Mouse (Mus musculus) c-Kit-negative CD71-positive TER-119-positive erythroid progenitor cells, embryonic 14.5 days (primary cell): ENCODE data around the gene Prkn.

Source experiments
- DNase-seq: peaks from one replicate; pipeline ENCODE4 v3.0.0-alpha.2; 2013; ENCODE audit warnings: low read depth, low spot score

Prkn gene

DNA sequence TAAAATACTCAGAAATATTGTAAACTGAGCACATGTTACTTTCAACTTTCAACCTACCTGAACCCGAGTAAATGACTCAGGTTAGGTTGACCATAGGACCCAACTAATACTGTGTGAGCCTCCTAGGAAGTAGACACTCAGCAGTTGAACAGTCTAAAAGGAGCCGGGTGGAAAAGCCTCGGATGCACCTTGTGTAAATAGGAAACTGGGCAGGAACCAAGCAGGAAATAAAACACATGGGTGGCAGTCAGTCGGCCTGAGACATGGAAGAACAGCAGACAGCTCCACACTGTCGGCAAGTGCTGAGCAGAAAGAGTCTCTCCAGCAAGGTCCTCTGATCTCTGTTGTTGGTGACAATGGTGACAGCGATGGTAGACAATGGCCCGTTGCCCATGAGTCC lies 676.0 kb downstream of the Prkn start:
- DNase-seq, result no peak

DNA sequence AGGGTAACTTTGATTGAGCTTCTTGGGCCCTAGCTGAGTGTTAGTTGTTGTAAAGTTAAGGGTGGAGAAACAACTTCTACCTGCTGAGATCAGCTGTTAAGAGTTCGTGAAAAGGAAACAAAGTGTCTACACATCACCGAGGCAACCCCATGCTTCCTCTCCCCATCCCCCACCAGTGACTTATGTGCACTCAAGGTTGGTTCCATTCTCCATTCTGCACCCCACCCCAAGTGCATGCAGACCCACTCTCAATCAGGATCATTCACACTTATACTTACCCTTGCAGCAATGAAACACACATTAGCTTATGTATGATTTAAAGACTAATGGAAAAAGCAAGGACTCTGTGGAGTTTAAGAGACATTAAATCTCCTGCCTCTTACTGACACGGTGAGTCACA lies 691.9 kb downstream of the Prkn start:
- no peak for DNase-seq

DNA sequence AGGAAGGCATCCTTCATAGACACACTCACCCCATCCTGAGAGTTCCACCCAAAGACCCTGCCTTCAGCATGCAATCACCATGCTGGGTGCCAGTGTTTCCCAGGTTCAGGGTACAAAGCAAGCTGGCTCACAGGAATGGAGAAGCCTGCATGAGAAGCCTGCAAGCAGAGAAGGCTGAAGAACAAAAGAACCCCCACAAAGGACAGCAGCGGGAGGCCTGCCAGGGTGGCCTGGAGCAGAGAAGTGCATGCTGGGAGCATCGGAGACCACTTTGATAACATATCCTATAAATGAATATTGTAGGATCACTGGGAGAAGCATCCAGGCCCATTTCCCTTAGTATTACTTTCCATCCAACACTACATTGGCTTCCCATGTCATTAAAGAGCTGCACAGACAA lies 692.6 kb downstream of the Prkn start:
- no peak for DNase-seq

DNA sequence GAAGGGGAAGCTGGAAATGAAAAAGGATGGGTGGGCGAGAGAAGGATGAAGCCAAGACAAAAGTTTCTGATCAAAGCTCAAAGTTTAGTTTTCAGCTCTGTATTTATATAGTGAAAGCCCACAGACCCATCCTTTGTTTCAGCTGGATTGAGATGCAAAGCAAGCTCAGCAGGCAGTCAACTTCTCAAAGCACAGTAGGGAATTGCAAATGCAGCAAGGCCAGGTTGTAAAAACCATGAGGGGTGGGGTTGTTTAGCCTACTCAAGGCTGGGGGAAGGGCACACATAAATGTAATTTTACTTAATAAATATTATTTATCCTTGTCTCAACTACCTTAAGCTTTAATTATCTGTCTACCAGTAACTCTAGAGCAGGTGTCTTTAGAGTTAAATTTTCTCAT lies 693.7 kb downstream of the Prkn start:
- DNase-seq, result no peak

DNA sequence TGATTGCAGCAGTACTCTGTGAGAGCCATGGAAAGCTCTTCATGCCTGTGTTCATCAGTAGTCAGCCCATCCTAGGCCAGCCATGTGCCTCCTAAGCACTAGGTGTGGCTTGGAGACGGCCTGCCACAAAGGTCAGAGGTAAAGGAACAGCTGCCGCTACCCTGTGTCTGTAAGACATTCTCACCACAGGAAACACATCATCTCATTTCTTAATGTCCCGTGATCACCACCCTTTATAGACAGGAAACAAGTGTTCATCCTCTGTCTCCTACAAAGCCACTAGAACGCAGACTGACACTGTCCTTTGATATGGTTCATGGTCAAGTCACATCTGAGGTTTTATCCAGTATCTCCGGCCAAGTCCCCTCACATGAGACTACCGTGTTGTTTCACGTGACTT lies 698.6 kb downstream of the Prkn start:
- DNase-seq, result no peak

DNA sequence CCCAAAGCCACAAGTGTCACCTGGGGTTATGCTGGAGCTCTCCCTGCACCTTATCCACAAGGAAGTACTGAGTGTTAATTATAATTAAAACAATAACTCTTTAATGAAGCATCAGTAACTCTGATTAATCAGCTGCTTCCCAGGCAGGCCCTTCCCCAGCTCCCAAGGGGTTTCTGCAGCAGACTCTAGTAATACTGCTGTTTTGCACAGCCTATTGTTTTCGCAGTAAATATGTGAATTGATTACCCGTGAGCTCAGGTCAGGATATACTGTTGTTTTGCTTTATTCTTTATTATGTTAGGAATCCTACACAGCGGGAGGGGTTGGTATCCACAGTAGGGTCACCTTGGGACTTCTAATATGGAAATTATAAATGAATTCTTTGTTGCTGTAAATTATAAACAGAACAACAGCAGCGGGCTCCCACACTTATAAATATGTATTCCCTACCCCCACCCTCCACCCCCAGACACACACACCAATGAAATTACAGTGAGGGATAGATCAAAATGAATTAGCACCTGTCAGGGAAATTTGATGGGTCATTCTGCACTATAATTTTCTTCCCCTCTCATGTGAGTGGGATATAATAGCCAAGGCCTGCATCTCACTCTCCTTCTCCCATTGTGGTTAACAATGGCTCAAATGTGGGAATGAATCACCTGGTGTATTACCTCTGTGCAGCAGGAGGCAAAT lies 701.9 kb downstream of the Prkn start:
- DNase-seq, result no peak

DNA sequence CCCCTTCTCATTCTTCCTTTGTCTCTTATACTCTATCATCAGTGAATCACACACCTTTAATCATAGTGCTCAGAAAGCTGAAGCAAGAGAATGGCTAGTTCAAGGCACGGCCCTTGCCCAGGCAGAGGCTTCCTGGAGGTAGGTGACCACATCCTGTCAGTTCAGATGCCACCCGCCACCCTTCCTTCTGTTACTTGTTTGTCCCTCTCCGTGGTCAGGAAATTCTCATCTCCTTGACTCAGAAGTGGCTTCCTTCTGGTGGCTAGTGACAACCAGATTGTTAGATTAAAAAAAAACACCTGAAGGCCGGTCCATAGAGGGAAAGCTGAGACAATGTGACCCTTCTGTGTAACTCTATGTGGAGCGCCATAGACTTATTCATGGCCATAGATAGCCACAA lies 710.4 kb downstream of the Prkn start:
- DNase-seq, result no peak

DNA sequence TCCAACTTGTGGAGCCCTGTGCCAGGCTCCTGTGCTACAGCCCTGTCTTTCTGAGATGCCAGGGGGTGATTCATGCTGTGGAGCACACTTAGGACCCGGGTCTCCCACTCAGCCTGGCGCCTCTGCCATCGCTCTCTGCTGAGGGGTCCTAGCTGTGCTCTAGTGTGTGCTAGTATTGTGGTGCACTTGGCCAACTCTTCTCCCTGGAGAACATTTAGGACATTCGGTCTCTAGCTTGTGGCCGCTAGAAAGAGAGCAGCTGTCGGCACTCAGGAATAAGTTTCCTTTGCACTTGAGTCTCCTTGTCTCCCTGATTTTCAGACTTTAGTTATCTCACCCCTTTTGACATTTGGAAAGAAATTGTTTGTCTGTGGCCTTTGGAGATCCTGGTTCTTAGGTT lies 725.5 kb downstream of the Prkn start:
- no peak for DNase-seq

DNA sequence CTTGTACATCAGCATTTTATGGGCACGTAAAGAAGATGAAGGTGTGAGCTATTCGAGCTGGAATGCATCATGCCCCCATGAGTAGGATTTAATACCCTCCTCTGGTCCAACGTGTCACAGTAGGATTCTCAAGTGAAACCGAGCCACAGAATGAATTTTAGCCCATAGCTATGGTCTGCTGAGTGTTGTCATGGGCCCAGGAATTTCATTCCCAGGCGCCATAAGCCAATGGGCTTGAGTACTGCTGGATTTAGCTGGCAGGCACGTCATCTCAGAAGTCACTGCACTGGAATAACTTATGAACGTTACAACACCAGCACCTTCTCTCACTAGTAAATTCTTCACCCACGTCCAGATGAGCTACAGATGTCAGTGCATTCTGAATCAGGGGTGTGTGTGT lies 730.2 kb downstream of the Prkn start:
- DNase-seq, result no peak

DNA sequence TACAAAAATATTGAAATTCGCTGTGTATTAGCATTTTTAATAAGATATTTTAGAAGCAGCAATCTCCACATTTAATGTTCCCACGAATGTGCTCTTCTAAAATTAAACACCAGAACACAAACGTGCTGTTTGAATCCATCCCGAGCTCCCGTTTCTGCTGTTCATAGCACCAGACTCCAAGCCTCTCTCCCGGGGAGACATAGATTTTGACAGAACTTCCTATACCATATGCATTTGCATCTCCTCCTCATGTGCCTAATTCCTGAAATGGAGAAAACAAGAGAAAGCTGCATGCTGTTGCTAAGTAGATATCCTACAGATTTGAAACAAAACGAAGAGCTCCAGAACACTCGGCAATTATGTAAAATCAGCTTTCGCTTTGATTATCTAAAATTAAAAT lies 733.5 kb downstream of the Prkn start:
- DNase-seq, result no peak

DNA sequence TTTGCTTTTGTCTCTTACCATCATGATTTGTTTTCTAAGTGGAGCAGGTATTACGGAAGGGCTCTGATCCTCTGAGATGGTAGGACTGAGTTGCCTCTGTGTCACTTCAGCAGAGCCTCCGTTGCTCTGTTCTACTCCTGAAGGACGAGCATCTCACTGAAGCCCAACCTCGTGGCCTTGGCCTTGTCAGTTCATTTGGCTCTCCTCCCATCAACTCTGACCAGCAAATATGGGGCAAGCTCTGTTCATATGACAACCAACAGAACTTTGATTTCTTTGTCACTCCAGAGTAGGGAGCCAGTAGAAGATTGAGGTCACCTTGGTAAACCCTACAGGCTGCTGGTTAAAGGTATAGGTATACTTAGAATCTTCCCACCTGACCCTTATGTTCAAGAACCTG lies 745.3 kb downstream of the Prkn start:
- DNase-seq, result no peak

DNA sequence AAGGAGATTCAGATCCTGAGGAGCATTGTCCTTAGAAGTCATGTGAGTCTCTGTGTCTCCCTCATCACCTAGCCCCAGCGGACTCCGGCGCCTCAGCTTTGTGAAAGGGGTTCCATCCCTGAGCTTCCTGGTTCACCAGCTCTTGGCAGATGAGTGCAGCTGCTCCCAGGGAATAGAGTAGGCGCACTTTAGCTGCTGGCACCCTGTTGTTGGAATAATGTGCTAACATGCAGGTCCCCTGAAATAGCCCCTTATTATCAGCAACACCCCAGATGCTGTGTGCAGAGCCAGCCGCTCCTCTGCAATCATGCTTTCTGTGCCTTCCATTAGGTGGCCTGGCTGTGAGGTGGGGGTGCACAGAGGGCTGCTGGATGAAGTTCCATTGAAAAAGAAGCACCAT lies 767.7 kb downstream of the Prkn start:
- no peak for DNase-seq

DNA sequence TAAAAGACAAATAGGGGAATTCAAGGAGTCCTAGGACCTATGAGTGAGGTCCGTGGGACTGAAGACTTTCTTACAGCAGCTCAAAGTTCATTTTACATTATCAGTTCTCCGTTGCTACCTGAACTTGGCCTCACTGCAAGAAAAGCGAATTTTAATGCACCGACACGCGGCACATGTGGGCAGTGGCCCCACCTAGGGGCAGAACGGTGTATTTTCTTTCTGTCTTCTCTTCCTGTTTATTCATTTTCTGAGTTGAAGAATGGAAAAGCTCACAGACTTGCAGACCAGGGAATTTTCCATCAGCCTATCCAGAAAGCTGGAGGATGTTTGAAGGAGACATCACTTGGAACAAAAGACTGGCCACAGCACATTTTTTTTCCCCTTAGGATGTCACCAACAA lies 771.3 kb downstream of the Prkn start:
- DNase-seq, result no peak

DNA sequence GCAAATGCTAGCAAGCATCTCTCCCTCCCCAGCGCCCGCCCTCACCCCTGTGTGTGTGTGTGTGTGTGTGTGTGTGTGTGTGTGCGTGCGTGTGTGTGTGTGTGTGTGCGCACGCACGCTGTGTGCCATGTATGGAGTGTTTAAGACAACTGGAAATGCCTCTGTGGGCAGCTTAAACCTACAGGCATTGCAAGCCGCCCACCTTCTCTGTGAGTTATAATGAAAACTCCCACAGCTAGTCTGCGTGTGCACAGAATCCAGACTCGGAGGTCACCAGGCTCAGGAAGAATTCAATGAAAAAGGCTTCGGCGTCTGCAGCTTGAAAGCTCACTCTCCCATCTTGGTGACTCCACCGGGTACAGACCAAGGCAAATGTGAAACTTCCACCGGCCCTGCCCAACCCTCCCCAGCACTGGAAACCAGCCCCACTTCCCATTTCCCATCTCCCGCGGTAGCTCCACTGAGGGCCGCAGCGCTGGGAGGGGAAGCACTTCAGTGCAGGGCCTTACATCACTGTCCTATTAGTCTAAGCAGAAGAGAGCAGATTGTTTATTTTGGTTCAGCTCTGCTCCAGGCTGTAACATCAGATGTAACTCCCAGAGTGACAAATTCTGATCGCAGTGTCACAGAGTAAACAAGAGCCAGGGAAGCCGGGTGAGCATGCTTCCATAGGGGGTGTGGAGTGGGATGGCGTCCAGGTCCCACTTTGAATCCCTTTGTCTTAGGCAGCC lies 772.8 kb downstream of the Prkn start:
- DNase-seq, result no peak

DNA sequence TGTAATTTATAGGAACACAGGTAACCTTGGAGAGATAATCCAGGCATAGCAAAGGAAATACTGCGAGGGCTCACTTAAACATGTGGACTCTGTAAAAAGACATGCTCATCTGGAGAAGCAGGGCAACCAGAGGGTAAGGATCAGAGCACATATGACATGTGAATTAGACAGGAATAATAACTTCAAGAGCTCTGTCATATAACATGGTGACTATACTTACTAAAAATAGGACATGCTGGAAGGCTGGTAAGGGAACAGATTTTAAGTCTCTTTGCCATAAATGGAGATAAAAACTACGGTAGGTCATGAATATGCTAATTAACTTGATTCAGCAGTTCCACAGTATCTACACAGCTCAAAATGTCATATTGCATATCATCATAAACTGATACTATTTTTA lies 777.4 kb downstream of the Prkn start:
- no peak for DNase-seq

DNA sequence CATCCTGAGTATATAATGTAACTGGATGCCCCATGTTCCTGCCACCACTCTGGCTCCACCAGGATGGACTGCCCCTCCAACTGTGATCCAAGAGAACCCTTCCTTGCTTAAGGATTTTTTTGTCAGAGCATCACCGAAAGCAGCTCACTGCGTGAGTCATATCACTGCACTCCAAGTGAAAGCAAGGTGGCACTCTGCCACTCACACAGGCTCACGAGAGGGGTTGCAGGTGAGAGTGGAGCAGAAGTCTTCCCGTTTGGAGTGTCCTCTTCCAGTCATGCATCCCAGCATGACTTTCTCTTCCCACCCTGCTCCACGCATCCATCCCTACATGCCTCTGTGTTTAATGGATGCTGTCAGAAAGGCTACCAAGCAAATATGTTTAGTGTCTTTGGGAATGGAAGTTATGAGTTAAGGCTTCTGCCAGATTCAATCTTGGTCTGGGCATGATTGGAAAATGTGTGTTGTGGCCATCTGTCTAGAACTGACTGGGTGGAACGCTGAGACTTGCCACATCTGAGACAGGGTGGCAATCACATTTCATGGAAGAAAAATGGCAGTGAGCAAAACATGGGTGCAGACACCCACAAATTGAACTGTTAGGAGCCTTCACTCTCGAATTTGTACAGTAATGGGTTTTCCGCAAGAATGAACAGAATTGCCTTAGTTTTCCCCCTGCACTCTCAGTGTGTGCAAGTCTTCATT lies 778.9 kb downstream of the Prkn start:
- no peak for DNase-seq

DNA sequence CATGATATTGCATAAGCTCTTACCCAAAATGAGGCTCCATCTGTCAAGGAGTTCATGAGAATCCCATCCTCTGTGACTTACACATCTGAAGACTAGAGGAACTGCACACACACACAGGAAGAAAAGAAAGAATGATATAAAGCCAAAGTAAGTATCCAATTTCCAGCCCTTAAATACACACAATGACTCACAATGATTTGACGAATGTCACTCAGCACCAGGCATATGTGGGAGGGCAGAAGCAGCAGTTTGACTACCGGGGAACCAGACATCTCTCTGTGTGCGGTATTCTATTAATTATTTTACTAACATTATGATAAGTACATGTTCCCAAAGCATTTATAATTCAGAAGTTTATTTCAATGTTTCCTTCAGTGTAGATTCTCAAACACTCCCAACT lies 780.6 kb downstream of the Prkn start:
- DNase-seq, result no peak

DNA sequence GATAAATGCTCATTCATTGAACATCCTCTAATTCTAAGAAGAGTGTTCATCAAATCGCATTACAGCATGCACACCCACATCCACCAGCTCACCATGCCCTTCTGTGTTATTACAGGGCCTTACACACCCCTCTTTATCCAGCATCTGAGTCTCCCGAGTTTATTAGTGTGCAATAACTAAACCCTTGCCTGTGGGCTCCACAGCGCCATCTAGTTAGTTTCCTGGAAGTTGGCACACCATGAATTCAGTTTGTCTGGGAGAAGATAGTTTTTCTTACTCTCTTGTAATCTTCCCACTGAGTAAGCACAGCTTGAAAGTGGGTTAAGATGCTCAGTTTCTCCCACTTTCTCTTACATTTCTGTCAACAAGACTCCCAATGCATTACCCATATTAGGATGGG lies 781.3 kb downstream of the Prkn start:
- DNase-seq, result no peak

DNA sequence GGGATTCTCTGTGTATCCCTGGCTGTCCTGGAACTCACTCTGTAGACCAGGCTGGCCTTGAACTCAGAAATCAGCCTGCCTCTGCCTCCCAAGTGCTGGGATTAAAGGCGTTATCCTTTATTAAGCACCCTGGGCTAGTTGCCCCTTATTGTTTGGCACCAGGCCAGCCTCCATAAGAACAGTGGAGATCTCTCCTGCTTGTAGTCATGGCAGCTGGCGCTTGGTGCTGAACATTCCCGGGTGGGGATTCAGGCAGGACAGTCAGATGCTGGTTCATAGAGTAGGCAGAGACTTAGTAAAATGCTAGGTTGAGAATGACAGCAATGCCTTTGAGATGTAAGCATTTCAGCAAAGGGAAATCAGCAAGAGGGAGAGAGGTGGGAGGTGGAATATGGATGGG lies 786.1 kb downstream of the Prkn start:
- no peak for DNase-seq

DNA sequence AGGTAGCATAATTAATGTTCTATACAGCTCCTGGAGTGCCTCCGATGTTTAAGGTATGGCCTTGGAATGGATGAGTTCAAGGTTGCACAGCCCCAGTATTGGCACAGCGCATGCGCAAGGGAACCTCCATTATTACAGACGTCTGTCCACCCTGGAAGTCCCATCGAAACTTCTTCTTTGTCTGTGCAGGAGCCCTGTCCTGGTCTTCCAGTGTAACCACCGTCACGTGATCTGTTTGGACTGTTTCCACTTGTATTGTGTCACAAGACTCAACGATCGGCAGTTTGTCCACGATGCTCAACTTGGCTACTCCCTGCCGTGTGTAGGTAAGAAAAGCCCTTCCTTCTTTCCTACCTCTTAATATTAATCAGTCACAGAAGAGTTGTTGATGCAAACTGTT lies 794.9 kb downstream of the Prkn start:
- DNase-seq, result no peak

DNA sequence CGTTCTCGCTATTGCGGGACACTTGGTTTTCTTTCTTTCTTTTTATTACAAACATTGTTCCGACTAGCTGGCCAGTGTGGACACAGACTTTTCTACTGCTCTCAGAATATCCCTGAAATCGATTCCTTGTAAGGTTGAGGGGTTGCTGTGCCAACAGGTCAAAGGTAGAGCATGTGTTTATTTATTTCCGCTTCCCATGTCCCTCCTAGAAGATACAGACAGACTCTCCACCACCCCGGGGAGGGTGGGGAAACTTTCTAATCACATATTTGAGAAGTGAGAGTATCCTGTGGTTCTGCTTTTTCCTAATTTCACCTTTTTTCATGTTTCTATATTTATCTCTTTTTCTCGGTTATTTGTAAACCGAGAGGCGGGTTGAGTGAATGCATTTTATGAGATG lies 797.5 kb downstream of the Prkn start:
- no peak for DNase-seq

DNA sequence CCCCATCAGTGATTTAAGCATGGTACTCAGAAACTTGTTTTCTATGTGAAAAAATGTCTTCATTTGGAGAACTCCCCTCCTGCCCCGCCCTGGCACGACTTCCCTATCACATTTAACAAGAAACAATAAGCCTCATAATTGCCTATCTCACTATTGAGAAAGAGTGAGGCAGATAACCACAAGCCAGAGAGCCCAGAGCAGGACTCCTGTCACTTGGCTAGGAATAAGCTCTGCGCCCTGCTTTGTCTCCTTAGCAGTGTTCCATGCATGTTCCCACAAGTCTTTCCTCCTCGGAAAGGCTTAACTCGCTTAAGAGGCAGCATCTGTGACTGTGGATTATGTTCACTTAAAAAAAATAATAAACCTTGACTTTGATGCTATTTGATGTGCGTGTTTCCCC lies 798.3 kb downstream of the Prkn start:
- no peak for DNase-seq

DNA sequence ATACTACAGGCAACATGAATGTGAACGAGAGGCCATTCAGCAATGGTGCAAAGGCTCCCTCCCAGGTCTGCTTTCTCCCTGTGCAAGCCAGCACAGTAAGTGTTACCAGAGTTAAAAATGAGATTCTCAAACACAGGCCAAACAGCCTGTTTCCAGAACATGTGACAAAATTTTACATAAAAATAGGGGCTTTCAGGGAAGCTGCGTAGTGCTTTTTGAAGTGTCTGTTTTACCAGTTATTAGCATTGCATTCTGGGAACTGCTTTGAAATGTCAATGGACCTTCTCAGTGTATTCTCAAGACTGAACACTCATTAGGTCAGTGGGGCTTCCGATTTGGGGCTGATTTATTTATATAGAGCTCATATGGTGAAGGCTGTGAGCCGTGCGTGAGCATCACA lies 799.6 kb downstream of the Prkn start:
- no peak for DNase-seq
